Mouse (Mus musculus): Measurements from ENCODE around the gene Ssr1.

Gene Ssr1

GRCm38 (mm10) chr13:37919711-37920277 lies 74.2 kb downstream of the Ssr1 start:
- in situ Hi-C loops (cut with MseI, MboI), result no loop called here

DNA sequence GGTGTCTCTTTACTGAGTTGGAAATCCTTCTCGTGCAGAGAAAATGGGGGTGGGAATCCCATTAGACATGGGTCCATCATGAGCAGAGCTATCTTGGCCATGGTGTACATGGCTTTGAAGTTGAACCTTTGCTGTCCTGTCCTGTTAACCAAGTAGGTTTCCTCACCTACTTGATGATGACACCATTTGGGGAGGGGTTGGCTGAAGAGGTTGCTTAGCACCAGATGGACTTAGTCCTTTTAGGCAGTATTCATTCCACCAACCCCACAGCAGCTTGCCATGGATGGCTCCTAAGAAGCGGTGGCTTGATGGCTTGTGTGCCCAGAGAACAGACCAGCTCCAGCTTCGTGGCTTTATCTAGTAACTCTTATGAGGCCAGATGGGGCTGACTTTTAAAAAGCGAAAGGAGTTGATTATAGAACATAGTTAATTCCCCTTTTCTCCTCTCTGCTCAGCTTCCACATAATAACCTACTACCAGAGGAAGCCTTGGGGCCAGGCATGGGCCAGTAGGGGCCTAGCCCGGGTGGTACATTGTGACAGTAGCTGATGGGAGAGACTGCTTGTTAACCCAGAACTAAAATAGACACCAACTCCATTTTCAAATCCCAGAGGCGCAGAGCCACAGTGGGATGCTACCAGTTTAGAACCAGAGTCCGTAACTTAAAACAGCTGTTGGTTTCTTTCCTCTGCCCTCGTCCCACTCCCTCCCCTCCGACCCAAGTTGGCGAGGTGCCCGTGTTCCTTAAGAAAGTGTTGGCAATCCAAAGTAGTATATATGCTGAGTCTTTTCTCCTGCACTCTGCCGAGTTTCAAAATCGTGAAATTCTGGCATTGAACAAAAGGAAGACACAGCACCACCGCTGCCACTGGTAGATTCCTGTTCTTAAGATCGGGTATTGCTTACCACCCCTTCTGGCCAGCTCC lies 75.4 kb downstream of the Ssr1 start:
- in situ Hi-C loops (cut with MseI, MboI), result no loop called here

All from mouse trophoblast stem cell (cell line).